Mouse (Mus musculus): Measurements from ENCODE around the gene Dll3. TPM values are rescaled to one million over a fixed set of nuclear protein-coding genes. Genes with fewer than 3 reads are reported as not detected.
A peak's percentile ranks its signal among the peaks of the same experiment; 100 is the strongest.

Dll3 gene
- polyA plus RNA-seq, 1 experiment from 2014 or later: 77.4 TPM

DNA sequence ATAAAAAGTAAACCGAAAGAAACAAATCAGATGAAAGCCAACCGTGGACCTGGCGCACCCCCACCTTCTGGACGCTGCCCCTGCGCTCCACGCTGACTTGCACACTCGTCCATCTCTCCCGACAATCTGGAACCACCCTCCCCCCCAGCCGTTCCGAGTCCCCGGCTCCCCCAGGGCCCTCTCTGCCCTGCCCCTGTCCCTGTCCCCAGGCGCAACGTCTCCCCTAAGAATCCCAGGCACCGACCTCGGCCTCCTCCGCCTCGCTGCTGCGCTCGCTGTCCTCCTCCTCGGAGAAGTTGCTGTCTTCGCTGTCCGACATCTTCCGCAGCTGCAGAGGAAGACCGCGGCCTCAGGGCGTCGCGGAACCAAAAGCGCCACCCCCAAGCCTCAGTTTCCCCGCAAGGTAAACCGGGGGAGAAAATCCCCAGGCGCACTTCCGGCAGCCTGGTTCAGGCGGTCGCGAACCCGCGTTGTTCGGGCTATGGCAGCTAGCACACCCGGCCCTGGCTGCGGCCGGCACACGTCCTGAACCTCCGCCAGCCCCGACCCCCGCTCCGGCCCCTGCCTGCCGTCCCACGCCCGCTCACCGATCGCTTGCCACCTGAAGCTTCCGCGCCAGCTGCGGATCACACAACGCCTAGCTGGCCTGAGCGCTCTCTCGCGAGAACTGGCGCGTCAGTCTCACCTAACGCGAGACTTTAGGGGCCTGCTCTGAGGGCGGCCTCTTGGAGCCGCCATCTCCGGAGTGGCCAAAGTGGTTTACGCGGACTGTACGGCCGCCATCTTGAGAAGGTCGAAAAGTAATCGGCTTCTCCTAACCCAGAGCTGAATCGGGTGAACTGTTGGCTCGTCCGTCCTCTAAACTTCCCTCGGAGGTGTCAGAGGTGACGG lies 36.3 kb upstream of the Dll3 start, which contains the start of gene Supt5:
Gene Supt5, minus strand, starts transcription at position 639 of the 891 bp plus-strand sequence.
- peak within 1 kb of the TSS; percentile 83 for H3K4me2 ChIP-seq (replicated peaks; ENCODE audit: low read depth, low read length)
- ATAC-seq (ENCODE audit: low FRiP score): peak; percentile 99
- WGBS: under 1% methylated on average over 75 of the region's 77 CpGs

GRCm38 (mm10) chr7:28335471-28335870 lies 33.4 kb upstream of the Dll3 start:
- 91% methylated on average over 2 of the region's 2 CpGs for WGBS
- Histone ChIP-seq H3K9me3 (ENCODE audit: control insufficient read depth, low read length) (no peaks in the 10 kb centered on the region), H3K36me3 (ENCODE audit: control insufficient read depth, insufficient read depth, low read length) (no peaks in the 10 kb centered on the region; the same call in 1 of the 2 replicates), H3K4me1 (replicated peaks; ENCODE audit: control insufficient read depth, insufficient read depth, low read length) (no peaks in the 10 kb centered on the region), H3K9ac (ENCODE audit: low read depth, low read length) (no peak overlapping the region), H3K27ac (ENCODE audit: low read depth, low read length) (no peak overlapping the region), H3K4me3 (ENCODE audit: low read depth, low read length) (no peak overlapping the region), H3K27me3 (ENCODE audit: control insufficient read depth, insufficient read depth, low read length) (no peaks in the 10 kb centered on the region), H3K4me2 (replicated peaks; ENCODE audit: low read depth, low read length) (no peak overlapping the region)
- no peak for DNase-seq (ENCODE audit: low spot score)
- ATAC-seq (ENCODE audit: low FRiP score): no peak

More for the DNA sequence above, 36.3 kb upstream of the Dll3 start, which contains the start of gene Supt5:
- no peaks in the 10 kb centered on the region for H3K36me3 ChIP-seq (ENCODE audit: control insufficient read depth, insufficient read depth, low read length)
- H3K9me3 ChIP-seq (ENCODE audit: control insufficient read depth, low read length): no peaks in the 10 kb centered on the region
- H3K9ac ChIP-seq (ENCODE audit: low read depth, low read length): peak within 1 kb of the TSS; percentile 96
- no peaks in the 10 kb centered on the region for H3K4me1 ChIP-seq (replicated peaks; ENCODE audit: control insufficient read depth, insufficient read depth, low read length)
- H3K27me3 ChIP-seq (ENCODE audit: control insufficient read depth, insufficient read depth, low read length): no peaks in the 10 kb centered on the region
- peak within 1 kb of the TSS; percentile 43 for H3K27ac ChIP-seq (ENCODE audit: low read depth, low read length)
- H3K4me3 ChIP-seq (ENCODE audit: low read depth, low read length): peak within 1 kb of the TSS; percentile 96
- DNase-seq (ENCODE audit: low spot score): peak; percentile 98

DNA sequence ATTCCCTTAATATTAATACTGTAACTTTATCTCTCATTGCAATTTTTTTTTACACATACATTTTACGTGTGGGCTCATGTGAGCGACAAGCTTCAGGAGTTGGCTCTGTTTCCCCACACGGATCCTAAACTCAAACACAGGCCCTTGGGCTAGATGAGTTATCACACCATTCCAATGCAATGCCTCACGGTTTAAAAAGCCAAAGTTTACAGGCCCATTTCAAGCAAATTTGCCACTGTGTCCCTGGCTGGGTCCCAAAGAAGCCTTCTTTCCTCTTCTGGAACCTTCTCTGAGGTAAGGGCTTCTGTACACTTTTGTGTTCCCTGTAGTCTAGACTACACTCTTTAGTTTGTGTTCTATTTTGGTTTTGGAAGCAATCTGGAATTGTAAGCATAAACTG lies 32.5 kb upstream of the Dll3 start:
- H3K4me2 ChIP-seq (replicated peaks; ENCODE audit: low read depth, low read length): no peak overlapping the region
- no peak for ATAC-seq (ENCODE audit: low FRiP score)
- H3K4me3 ChIP-seq (ENCODE audit: low read depth, low read length): no peak overlapping the region
- no peaks in the 10 kb centered on the region for H3K9me3 ChIP-seq (ENCODE audit: control insufficient read depth, low read length)
- no peaks in the 10 kb centered on the region for H3K27me3 ChIP-seq (ENCODE audit: control insufficient read depth, insufficient read depth, low read length)
- no peak for DNase-seq (ENCODE audit: low spot score)
- H3K36me3 ChIP-seq (ENCODE audit: control insufficient read depth, insufficient read depth, low read length): peaks cover 2% of the 10 kb centered on the region
- H3K9ac ChIP-seq (ENCODE audit: low read depth, low read length): no peak overlapping the region
- WGBS: 95% methylated on average over 4 of the region's 4 CpGs
- no peak overlapping the region for H3K27ac ChIP-seq (ENCODE audit: low read depth, low read length)
- no peaks in the 10 kb centered on the region for H3K4me1 ChIP-seq (replicated peaks; ENCODE audit: control insufficient read depth, insufficient read depth, low read length)

GRCm38 (mm10) chr7:28328260-28328659 lies 26.2 kb upstream of the Dll3 start:
- Histone ChIP-seq H3K27me3 (ENCODE audit: control insufficient read depth, insufficient read depth, low read length) (no peaks in the 10 kb centered on the region), H3K36me3 (ENCODE audit: control insufficient read depth, insufficient read depth, low read length) (peaks cover 22% of the 10 kb centered on the region), H3K4me2 (replicated peaks; ENCODE audit: low read depth, low read length) (no peak overlapping the region), H3K27ac (ENCODE audit: low read depth, low read length) (no peak overlapping the region), H3K9me3 (ENCODE audit: control insufficient read depth, low read length) (no peaks in the 10 kb centered on the region), H3K4me3 (ENCODE audit: low read depth, low read length) (no peak overlapping the region), H3K9ac (ENCODE audit: low read depth, low read length) (no peak overlapping the region), H3K4me1 (replicated peaks; ENCODE audit: control insufficient read depth, insufficient read depth, low read length) (no peaks in the 10 kb centered on the region)
- no peak for DNase-seq (ENCODE audit: low spot score)
- WGBS: 100% methylated on average over 2 of the region's 2 CpGs
- no peak for ATAC-seq (ENCODE audit: low FRiP score)

- Histone ChIP-seq H3K4me2 (replicated peaks; ENCODE audit: low read depth, low read length) (no peak overlapping the region), H3K27ac (ENCODE audit: low read depth, low read length) (no peak overlapping the region), H3K9ac (ENCODE audit: low read depth, low read length) (no peak overlapping the region), H3K9me3 (ENCODE audit: control insufficient read depth, low read length) (no peaks in the 10 kb centered on the region), H3K4me3 (ENCODE audit: low read depth, low read length) (no peak overlapping the region), H3K27me3 (ENCODE audit: control insufficient read depth, insufficient read depth, low read length) (no peaks in the 10 kb centered on the region), H3K36me3 (ENCODE audit: control insufficient read depth, insufficient read depth, low read length) (peaks cover 32% of the 10 kb centered on the region), H3K4me1 (replicated peaks; ENCODE audit: control insufficient read depth, insufficient read depth, low read length) (no peaks in the 10 kb centered on the region)
- ATAC-seq (ENCODE audit: low FRiP score) (no peak), DNase-seq (ENCODE audit: low spot score) (no peak)
- 83% methylated on average over 4 of the region's 4 CpGs for WGBS
Measured at GRCm38 (mm10) chr7:28326457-28326856, 24.4 kb upstream of the Dll3 start.

GRCm38 (mm10) chr7:28325293-28325692 lies 23.3 kb upstream of the Dll3 start:
- peaks cover 33% of the 10 kb centered on the region for H3K36me3 ChIP-seq (ENCODE audit: control insufficient read depth, insufficient read depth, low read length)
- no peak overlapping the region for H3K4me2 ChIP-seq (replicated peaks; ENCODE audit: low read depth, low read length)
- H3K27me3 ChIP-seq (ENCODE audit: control insufficient read depth, insufficient read depth, low read length): no peaks in the 10 kb centered on the region
- no peaks in the 10 kb centered on the region for H3K4me1 ChIP-seq (replicated peaks; ENCODE audit: control insufficient read depth, insufficient read depth, low read length)
- DNase-seq (ENCODE audit: low spot score) (no peak), ATAC-seq (ENCODE audit: low FRiP score) (no peak)
- H3K9ac ChIP-seq (ENCODE audit: low read depth, low read length): no peak overlapping the region
- no peak overlapping the region for H3K27ac ChIP-seq (ENCODE audit: low read depth, low read length)
- no peak overlapping the region for H3K4me3 ChIP-seq (ENCODE audit: low read depth, low read length)
- no peaks in the 10 kb centered on the region for H3K9me3 ChIP-seq (ENCODE audit: control insufficient read depth, low read length)
- WGBS: 96% methylated on average over 8 of the region's 8 CpGs

DNA sequence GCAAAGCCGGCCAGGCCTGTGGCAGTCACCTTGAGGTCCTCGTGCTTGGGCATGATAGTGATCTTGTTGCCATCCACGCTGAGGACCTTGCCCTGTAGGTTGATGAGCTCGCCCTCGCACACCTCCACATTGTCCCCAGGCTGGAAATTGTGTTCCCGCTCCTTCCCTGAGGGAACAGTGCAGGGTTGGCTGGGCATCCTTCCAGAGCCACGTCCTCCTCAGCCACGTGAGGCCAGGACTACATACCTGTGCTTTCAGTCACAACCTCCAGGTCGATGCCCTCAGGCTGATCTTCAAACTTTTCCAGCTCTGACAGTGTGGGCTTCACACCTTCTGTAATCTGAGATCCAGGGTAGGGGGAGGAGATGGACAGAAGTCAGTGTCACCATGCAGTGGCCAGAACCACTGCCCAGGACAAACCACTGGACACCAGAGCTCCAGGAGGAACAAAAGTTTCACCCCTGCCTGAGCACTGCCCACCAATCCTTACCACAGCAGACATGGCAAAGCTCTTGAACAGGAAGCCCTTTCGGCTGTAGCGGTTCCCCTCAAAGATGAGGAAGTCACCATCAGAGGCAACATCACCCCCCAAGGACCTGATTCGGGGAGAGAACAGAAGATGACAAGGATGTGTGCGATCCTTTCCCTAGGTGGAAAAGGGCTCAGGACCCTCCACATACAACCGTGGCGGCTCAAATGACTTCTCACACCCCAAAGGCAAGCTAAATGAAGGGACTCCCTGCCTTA lies 20.1 kb upstream of the Dll3 start:
- Histone ChIP-seq H3K27ac (ENCODE audit: low read depth, low read length) (no peak overlapping the region), H3K9ac (ENCODE audit: low read depth, low read length) (no peak overlapping the region), H3K27me3 (ENCODE audit: control insufficient read depth, insufficient read depth, low read length) (no peaks in the 10 kb centered on the region), H3K36me3 (ENCODE audit: control insufficient read depth, insufficient read depth, low read length) (peaks cover 46% of the 10 kb centered on the region), H3K4me1 (replicated peaks; ENCODE audit: control insufficient read depth, insufficient read depth, low read length) (no peaks in the 10 kb centered on the region), H3K4me2 (replicated peaks; ENCODE audit: low read depth, low read length) (no peak overlapping the region), H3K4me3 (ENCODE audit: low read depth, low read length) (no peak overlapping the region), H3K9me3 (ENCODE audit: control insufficient read depth, low read length) (no peaks in the 10 kb centered on the region)
- 92% methylated on average over 15 of the region's 15 CpGs for WGBS
- DNase-seq (ENCODE audit: low spot score): no peak
- ATAC-seq (ENCODE audit: low FRiP score): no peak

- H3K4me1 ChIP-seq (replicated peaks; ENCODE audit: control insufficient read depth, insufficient read depth, low read length): no peaks in the 10 kb centered on the region
- no peaks in the 10 kb centered on the region for H3K27me3 ChIP-seq (ENCODE audit: control insufficient read depth, insufficient read depth, low read length)
- no peak overlapping the region for H3K9ac ChIP-seq (ENCODE audit: low read depth, low read length)
- ATAC-seq (ENCODE audit: low FRiP score) (no peak), DNase-seq (ENCODE audit: low spot score) (no peak)
- H3K36me3 ChIP-seq (ENCODE audit: control insufficient read depth, insufficient read depth, low read length): peaks cover 46% of the 10 kb centered on the region
- H3K27ac ChIP-seq (ENCODE audit: low read depth, low read length): no peak overlapping the region
- H3K4me3 ChIP-seq (ENCODE audit: low read depth, low read length): no peak overlapping the region
- WGBS: 94% methylated on average over 17 of the region's 17 CpGs
- H3K9me3 ChIP-seq (ENCODE audit: control insufficient read depth, low read length): no peaks in the 10 kb centered on the region
- no peak overlapping the region for H3K4me2 ChIP-seq (replicated peaks; ENCODE audit: low read depth, low read length)
Measured at GRCm38 (mm10) chr7:28318714-28319113, 16.7 kb upstream of the Dll3 start.

All from hindbrain, embryonic 11.5 days (tissue).